Mouse (Mus musculus) heart, embryonic 13.5 days (tissue): ENCODE results near the gene Amn1. TPM values are rescaled to one million over a fixed set of nuclear protein-coding genes. Genes with fewer than 3 reads are reported as not detected.

Experiments used
- polyA plus RNA-seq: library from polyadenylated mRNA; unstranded; fragments of >200 nt; fragmentation: Nextera tagmentation; extraction: Ambion mirVana; gene quantifications from 2 replicates; pipeline ENCODE4 v1.2.1, GENCODE M21; 2015

Gene Amn1
- polyA plus RNA-seq, 1 experiment from 2014 or later, result 22.5 TPM

Other genes starting within 250 kb of the Amn1 start
- 65.0 and 79.9 TPM in 2 replicates for gene Sinhcaf, start 242.2 kb downstream of the Amn1 start, polyA plus RNA-seq
- 5.8 and 6.4 TPM in 2 replicates for gene Dennd5b, start 87.0 kb downstream of the Amn1 start, polyA plus RNA-seq
- not detected in 2 replicates for gene Gm10203, start 58.5 kb downstream of the Amn1 start, polyA plus RNA-seq
- gene Etfbkmt, start 48.9 kb downstream of the Amn1 start, polyA plus RNA-seq, result 13.6 and 14.6 TPM in 2 replicates
- gene Resf1, start 120.7 kb upstream of the Amn1 start, polyA plus RNA-seq, result 24.4 and 26.9 TPM in 2 replicates
- gene Bicd1, start 220.2 kb upstream of the Amn1 start, polyA plus RNA-seq, result 5.4 and 6.0 TPM in 2 replicates